ENCODE assay signal across 8 mouse cellular contexts in genomic region chr2:165856611-165857200, GRCm38 (mm10). TPM values are rescaled to one million over a fixed set of nuclear protein-coding genes. Genes with fewer than 3 reads are reported as not detected.
A peak's percentile ranks its signal among the peaks of the same experiment; 100 is the strongest.
DNase-seq lines count a peak whose midpoint lies in the region; ATAC-seq and TF ChIP-seq lines count a peak whose summit lies in the region.

No protein-coding gene starts in this region.

- WGBS in hindbrain, embryonic 16.5 days, result 72% methylated on average over 7 of the region's 7 CpGs

- no peak for DNase-seq in layer of hippocampus, adult 2 months (ENCODE audit: low spot score in 2 of 2)
- no peak for DNase-seq in layer of hippocampus, adult 9-11 months
- DNase-seq in layer of hippocampus, adult 8-10 months (ENCODE audit: low spot score in 2 of 2), result no peak
- no peak for DNase-seq in adrenal gland, postnatal 10 days
- DNase-seq in frontal cortex, postnatal 25 days (ENCODE audit: low spot score in 2 of 2), result no peak

- H3K9ac ChIP-seq in hindbrain, embryonic 16.5 days (ENCODE audit: low read depth, low read length), result no peak overlapping the region

- no peaks in the 10 kb centered on the region for H3K9me3 ChIP-seq in hindbrain, embryonic 16.5 days (ENCODE audit: control insufficient read depth, low read length)

- H3K4me1 ChIP-seq in cortical plate, adult 2 months (ENCODE audit: control insufficient read depth, insufficient read depth, low read length), result peaks cover 43% of the 10 kb centered on the region
- H3K4me1 ChIP-seq in hindbrain, embryonic 16.5 days (ENCODE audit: control insufficient read depth, insufficient read depth, low read depth, low read length), result peaks cover 47% of the 10 kb centered on the region

- peaks cover 74% of the 10 kb centered on the region for H3K79me2 ChIP-seq in myocyte (ENCODE audit: control insufficient read depth, insufficient read depth)

- no peak for ATAC-seq in hindbrain, embryonic 16.5 days

- no peaks in the 10 kb centered on the region for H3K27me3 ChIP-seq in hindbrain, embryonic 16.5 days (replicated peaks; ENCODE audit: control insufficient read depth, insufficient read depth, low read length)
- no peaks in the 10 kb centered on the region for H3K27me3 ChIP-seq in myocyte (ENCODE audit: control insufficient read depth, insufficient read depth, insufficient read length)

- TF ChIP-seq POLR2A in cortical plate, adult 2 months (IDR thresholded peaks at IDR 0.05; ENCODE audit: extremely low read depth, insufficient read depth, low read length), result no peak
- no peak for TF ChIP-seq POLR2A in myocyte (IDR thresholded peaks at IDR 0.05; ENCODE audit: insufficient read length, low read depth)

- H3K36me3 ChIP-seq in hindbrain, embryonic 16.5 days (ENCODE audit: control insufficient read depth, insufficient read depth, low read length), result no peaks in the 10 kb centered on the region
- no peaks in the 10 kb centered on the region for H3K36me3 ChIP-seq in myocyte (ENCODE audit: control insufficient read depth, insufficient read depth)

- no peak for TF ChIP-seq CTCF in layer of hippocampus, adult 2 months (conservative IDR thresholded peaks at IDR 0.05)
- TF ChIP-seq CTCF in cortical plate, adult 2 months (IDR thresholded peaks at IDR 0.05; ENCODE audit: extremely low read depth, insufficient read depth, low read length), result no peak

- H3K27ac ChIP-seq in layer of hippocampus, adult 2 months, result peak overlapping the region; percentile 98
- H3K27ac ChIP-seq in cortical plate, adult 2 months (ENCODE audit: insufficient read depth, low read length), result peak overlapping the region; percentile 99
- H3K27ac ChIP-seq in hindbrain, embryonic 16.5 days (ENCODE audit: low read depth, low read length), result peak overlapping the region; percentile 91

- no peak overlapping the region for H3K4me2 ChIP-seq in hindbrain, embryonic 16.5 days (ENCODE audit: low read length)
- H3K4me2 ChIP-seq in myocyte (ENCODE audit: low read depth), result peak overlapping the region; percentile 91

- H3K4me3 ChIP-seq in layer of hippocampus, adult 2 months, result no peak overlapping the region
- no peak overlapping the region for H3K4me3 ChIP-seq in cortical plate, adult 2 months (ENCODE audit: insufficient read depth, low read length)
- no peak overlapping the region for H3K4me3 ChIP-seq in hindbrain, embryonic 16.5 days (ENCODE audit: low read length)
- no peak overlapping the region for H3K4me3 ChIP-seq in myocyte

- H3ac ChIP-seq in myocyte (ENCODE audit: control insufficient read depth, insufficient read length), result no peak overlapping the region

TF ChIP-seq in myocyte, 11 proteins besides CTCF, POLR2A, EP300 and RAD21:
- TF ChIP-seq MYOD1 (IDR thresholded peaks at IDR 0.05; ENCODE audit: control insufficient read depth in 1 of 3, insufficient read length in 2 of 3, low read depth in 2 of 3), result peak in 1 of 3 experiments; percentile 33
- no peak for TF ChIP-seq SRF (IDR thresholded peaks at IDR 0.05; ENCODE audit: control insufficient read depth, insufficient read length, low read depth)

RNA-seq across cellular contexts. Expression of gene Zmynd8, which starts 42.1 kb away (rescaled TPM):
- total RNA-seq in layer of hippocampus, adult 2 months (2021), result 100 to 1,000 TPM; 173 to 186 TPM
- polyA plus RNA-seq in cortical plate, adult 2 months (2012; rRNA removed), result 90.5 and 106 TPM in 2 replicates
- polyA plus RNA-seq in hindbrain, embryonic 16.5 days (2015; fragmentation: Nextera tagmentation; extraction: Ambion mirVana), result 64.3 and 66.4 TPM in 2 replicates
- polyA plus RNA-seq in myocyte (2012; fragmentation: generic; extraction: Trizol), result 20.9 TPM
- 100 to 1,000 TPM; 128 to 162 (median 147) TPM for total RNA-seq in layer of hippocampus, adult 8-10 months (2022)
- 10 to 100 TPM; 39.8 to 57.2 TPM for total RNA-seq in adrenal gland, postnatal 10 days (2021)
